Mouse (Mus musculus) midbrain, embryonic 14.5 days (tissue): Measurements from ENCODE around the gene Gm48551. TPM values are rescaled to one million over a fixed set of nuclear protein-coding genes. Genes with fewer than 3 reads are reported as not detected.
A peak's percentile ranks its signal among the peaks of the same experiment; 100 is the strongest.

ENCODE experiments used
- ATAC-seq: fragments of 200-750 bp; cut with Nextera tagmentation; 2 replicates; pipeline ENCODE4 v1.8.0; 2017; ENCODE audit warnings: moderate number of reproducible peaks, moderate library complexity; ENCODE audit not compliant: low FRiP score, low TSS enrichment
- DNase-seq: peaks from one replicate; pipeline ENCODE4 v3.0.0-alpha.2; 2015
- H3K27ac ChIP-seq: fragments of 300-500 bp; sonication (generic); replicated peaks from 2 replicates; pipeline ENCODE4 v1.5.1; 2014; ENCODE audit warnings: mild to moderate bottlenecking, low read depth, low read length, moderate library complexity
- H3K27me3 ChIP-seq: fragments of 300-500 bp; sonication (generic); 2 replicates; pipeline ENCODE4 v1.6.1; 2014; ENCODE audit warnings: low read length, control low read depth, mixed read lengths; ENCODE audit not compliant: control insufficient read depth, insufficient read depth
- H3K36me3 ChIP-seq: fragments of 300-500 bp; sonication (generic); 2 replicates; pipeline ENCODE4 v1.6.1; 2014; ENCODE audit warnings: low read length, control low read depth; ENCODE audit not compliant: control insufficient read depth, insufficient read depth
- H3K4me1 ChIP-seq: fragments of 300-500 bp; sonication (generic); 2 replicates; pipeline ENCODE4 v1.6.1; 2014; ENCODE audit warnings: mild to moderate bottlenecking, antibody characterized with exemption, low read length, control low read depth; ENCODE audit not compliant: control insufficient read depth, insufficient read depth
- H3K4me2 ChIP-seq: fragments of 300-500 bp; sonication (generic); 2 replicates; pipeline ENCODE4 v1.6.1; 2014; ENCODE audit warnings: mild to moderate bottlenecking, low read length, moderate library complexity
- H3K4me3 ChIP-seq: fragments of 300-500 bp; sonication (generic); replicated peaks from 2 replicates; pipeline ENCODE4 v1.5.1; 2014; ENCODE audit warnings: low read depth, low read length
- H3K9ac ChIP-seq: fragments of 300-500 bp; sonication (generic); replicated peaks from 2 replicates; pipeline ENCODE4 v1.6.1; 2014; ENCODE audit warnings: mild to moderate bottlenecking, low read length, moderate library complexity
- H3K9me3 ChIP-seq: fragments of 300-500 bp; sonication (generic); 2 replicates; pipeline ENCODE4 v1.6.1; 2016; ENCODE audit warnings: low read length, control low read depth, mixed read lengths; ENCODE audit not compliant: control insufficient read depth
- WGBS: fragments of 180-500 bp; shearing (Covaris S2); extraction: QIAGEN DNeasy Blood & Tissue Kit; methylation state at CpG from one replicate; pipeline ENCODE4 v1.1.7; 2014; 5-methylcytosine and 5-hydroxymethylcytosine counted together
- polyA plus RNA-seq: library from polyadenylated mRNA; unstranded; fragments of >200 nt; fragmentation: Nextera tagmentation; extraction: Ambion mirVana; gene quantifications from 2 replicates; pipeline ENCODE4 v1.2.1, GENCODE M21; 2014

Gene Gm48551
- polyA plus RNA-seq, 1 experiment from 2014 or later: 4.5 TPM

DNA sequence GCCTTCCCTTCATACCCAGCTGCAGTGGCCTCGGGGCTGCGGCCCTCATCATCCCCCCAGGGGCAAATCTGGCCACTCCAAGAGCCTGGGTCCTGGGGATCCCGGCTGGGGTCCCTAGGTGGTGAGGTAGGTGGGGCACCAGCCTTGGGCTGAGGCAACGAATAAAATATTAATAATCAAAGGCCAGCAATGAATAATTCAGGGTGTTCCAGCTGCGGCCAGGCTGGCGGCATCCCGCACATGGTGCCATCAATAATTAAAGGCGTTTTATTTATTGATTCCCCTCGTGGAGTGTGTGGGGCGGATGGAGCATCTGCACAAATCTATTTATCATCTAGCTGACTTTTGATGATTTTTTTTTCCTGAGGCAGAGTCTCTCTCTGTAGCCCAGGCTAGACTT lies 19.2 kb downstream of the Gm48551 start:
- ATAC-seq (peak; percentile 21; the same call in 1 of the 2 replicates), DNase-seq (peak; percentile 68)
- Histone ChIP-seq H3K27ac (peak overlapping the region; percentile 80), H3K4me2 (no peak overlapping the region), H3K9me3 (no peaks in the 10 kb centered on the region), H3K9ac (no peak overlapping the region), H3K27me3 (peaks cover 16% of the 10 kb centered on the region; the same call in 1 of the 2 replicates), H3K4me1 (peaks cover 44% of the 10 kb centered on the region), H3K4me3 (no peak overlapping the region), H3K36me3 (peaks cover 49% of the 10 kb centered on the region)
- WGBS: 36% methylated on average over 10 of the region's 10 CpGs

DNA sequence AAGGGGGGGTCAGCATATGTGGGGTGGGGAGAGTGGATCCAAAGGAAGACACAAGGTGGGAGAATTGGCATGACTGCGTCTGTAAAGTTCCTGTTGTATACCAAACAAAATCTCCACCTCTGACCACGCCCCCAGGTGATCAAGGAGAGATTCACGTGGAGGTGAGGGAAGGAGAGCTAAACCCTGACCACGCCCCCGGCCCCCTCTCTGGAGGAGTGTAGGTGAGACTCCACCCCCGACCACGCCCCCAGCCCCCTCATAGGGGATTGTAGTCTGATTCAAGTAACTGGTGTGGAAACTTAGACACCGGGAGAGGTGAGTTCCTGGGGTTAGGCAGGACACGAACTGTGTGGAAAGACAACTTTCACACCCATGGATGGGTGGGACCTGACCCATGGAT lies 19.8 kb downstream of the Gm48551 start:
- H3K4me3 ChIP-seq: no peak overlapping the region
- H3K9ac ChIP-seq: no peak overlapping the region
- 0 out of 2 replicates have a peak overlapping the region, but pooled peaks have one; percentile 5 for H3K27ac ChIP-seq
- H3K4me1 ChIP-seq: peaks cover 44% of the 10 kb centered on the region
- no peak overlapping the region for H3K4me2 ChIP-seq
- no peak for DNase-seq
- peaks cover 49% of the 10 kb centered on the region for H3K36me3 ChIP-seq
- 29% methylated on average over 9 of the region's 9 CpGs for WGBS
- no peak for ATAC-seq
- peaks cover 18% of the 10 kb centered on the region; the same call in 1 of the 2 replicates for H3K27me3 ChIP-seq
- no peaks in the 10 kb centered on the region for H3K9me3 ChIP-seq

GRCm38 (mm10) chr10:81404720-81405119 lies 20.5 kb downstream of the Gm48551 start:
- WGBS: 68% methylated on average over 18 of the region's 18 CpGs
- Histone ChIP-seq H3K4me1 (peaks cover 44% of the 10 kb centered on the region), H3K4me3 (no peak overlapping the region), H3K9me3 (no peaks in the 10 kb centered on the region), H3K9ac (no peak overlapping the region), H3K4me2 (no peak overlapping the region), H3K27ac (no peak overlapping the region), H3K36me3 (peaks cover 43% of the 10 kb centered on the region), H3K27me3 (peaks cover 18% of the 10 kb centered on the region; the same call in 1 of the 2 replicates)
- DNase-seq (no peak), ATAC-seq (no peak)

- Histone ChIP-seq H3K4me3 (no peak overlapping the region), H3K27ac (no peak overlapping the region), H3K4me1 (peaks cover 44% of the 10 kb centered on the region), H3K27me3 (peaks cover 18% of the 10 kb centered on the region; the same call in 1 of the 2 replicates), H3K9me3 (no peaks in the 10 kb centered on the region), H3K36me3 (peaks cover 35% of the 10 kb centered on the region), H3K9ac (no peak overlapping the region), H3K4me2 (no peak overlapping the region)
- 49% methylated on average over 13 of the region's 13 CpGs for WGBS
- DNase-seq (peak; percentile 58), ATAC-seq (no peak)
These were observed 21.4 kb downstream of the Gm48551 start for GRCm38 (mm10) chr10:81405588-81406201.

- 22% methylated on average over 24 of the region's 24 CpGs for WGBS
- Histone ChIP-seq H3K4me2 (peak overlapping the region; percentile 34), H3K9me3 (no peaks in the 10 kb centered on the region), H3K4me1 (peaks cover 37% of the 10 kb centered on the region), H3K9ac (no peak overlapping the region), H3K4me3 (no peak overlapping the region), H3K27ac (no peak overlapping the region), H3K36me3 (peaks cover 35% of the 10 kb centered on the region), H3K27me3 (peaks cover 18% of the 10 kb centered on the region; the same call in 1 of the 2 replicates)
- DNase-seq: no peak
- no peak for ATAC-seq
These were observed 22.5 kb downstream of the Gm48551 start for GRCm38 (mm10) chr10:81406504-81407440.

DNA sequence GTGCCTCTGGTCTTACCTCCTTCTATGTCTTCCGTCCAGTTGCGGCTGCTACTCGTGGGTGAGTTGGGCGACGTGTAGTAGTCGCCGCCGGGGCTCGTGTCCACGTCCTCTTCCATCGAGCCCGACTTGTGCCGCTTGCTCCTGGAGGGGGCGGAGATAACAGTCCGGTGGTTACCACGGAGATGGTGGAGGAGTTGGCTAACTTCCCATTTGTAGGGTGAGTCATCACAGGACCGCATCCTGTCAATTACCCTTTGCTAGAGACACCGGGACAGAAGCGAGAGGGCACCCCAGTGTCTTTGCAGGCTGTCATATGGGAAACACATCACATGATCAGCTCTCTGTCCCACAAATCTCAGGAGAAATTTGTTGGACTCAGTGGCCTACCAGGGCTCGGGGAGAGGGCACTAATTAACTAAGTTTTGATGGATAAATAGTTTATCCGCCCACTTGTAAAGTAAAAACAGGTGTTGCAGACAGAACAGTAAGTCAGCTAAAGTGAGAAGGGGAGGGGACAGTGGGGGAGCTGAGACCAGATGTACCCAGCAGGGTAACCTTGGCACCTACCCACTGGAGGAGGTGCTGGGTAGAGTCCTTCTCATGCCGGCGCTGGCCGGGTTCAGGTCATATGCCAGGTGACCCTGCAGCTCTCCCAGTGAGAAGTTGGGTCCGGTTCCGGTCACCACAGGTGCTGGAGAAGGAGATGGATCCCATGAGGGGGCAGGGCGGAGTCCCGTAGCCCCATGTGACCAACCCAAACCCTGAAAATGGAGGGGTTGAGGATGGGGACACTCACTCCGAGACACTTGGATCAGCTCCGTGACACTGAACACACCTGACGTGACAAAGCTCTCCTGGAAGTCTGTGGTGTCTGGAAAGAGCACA lies 23.5 kb downstream of the Gm48551 start:
- DNase-seq (peak; percentile 75), ATAC-seq (no peak)
- H3K36me3 ChIP-seq: peaks cover 35% of the 10 kb centered on the region
- no peak overlapping the region for H3K27ac ChIP-seq
- 0 out of 2 replicates have a peak overlapping the region, but pooled peaks have one; percentile 2 for H3K4me3 ChIP-seq
- peaks cover 18% of the 10 kb centered on the region; the same call in 1 of the 2 replicates for H3K27me3 ChIP-seq
- H3K4me1 ChIP-seq: peaks cover 29% of the 10 kb centered on the region
- H3K9ac ChIP-seq: no peak overlapping the region
- 26% methylated on average over 31 of the region's 31 CpGs for WGBS
- H3K9me3 ChIP-seq: no peaks in the 10 kb centered on the region
- H3K4me2 ChIP-seq: peak overlapping the region; percentile 34

DNA sequence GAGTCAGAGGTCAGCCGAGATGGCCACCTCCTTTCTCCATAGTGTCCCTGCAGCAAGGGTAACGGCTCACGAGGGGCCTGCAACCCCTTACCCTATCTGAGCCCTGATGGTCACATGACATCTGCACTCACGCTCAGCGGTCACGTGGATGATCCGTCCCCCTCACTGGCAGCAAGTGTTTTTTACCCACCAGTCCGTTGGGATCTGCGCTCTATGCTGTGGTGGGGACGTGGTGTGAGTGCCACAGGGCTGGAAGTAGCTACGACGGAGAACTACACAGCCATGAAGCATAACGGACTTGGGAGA lies 24.1 kb downstream of the Gm48551 start:
- Histone ChIP-seq H3K4me1 (peaks cover 23% of the 10 kb centered on the region), H3K4me2 (no peak overlapping the region), H3K36me3 (peaks cover 35% of the 10 kb centered on the region), H3K9ac (no peak overlapping the region), H3K9me3 (no peaks in the 10 kb centered on the region), H3K27ac (no peak overlapping the region), H3K4me3 (no peak overlapping the region), H3K27me3 (peaks cover 18% of the 10 kb centered on the region; the same call in 1 of the 2 replicates)
- 39% methylated on average over 13 of the region's 13 CpGs for WGBS
- ATAC-seq: no peak
- no peak for DNase-seq

DNA sequence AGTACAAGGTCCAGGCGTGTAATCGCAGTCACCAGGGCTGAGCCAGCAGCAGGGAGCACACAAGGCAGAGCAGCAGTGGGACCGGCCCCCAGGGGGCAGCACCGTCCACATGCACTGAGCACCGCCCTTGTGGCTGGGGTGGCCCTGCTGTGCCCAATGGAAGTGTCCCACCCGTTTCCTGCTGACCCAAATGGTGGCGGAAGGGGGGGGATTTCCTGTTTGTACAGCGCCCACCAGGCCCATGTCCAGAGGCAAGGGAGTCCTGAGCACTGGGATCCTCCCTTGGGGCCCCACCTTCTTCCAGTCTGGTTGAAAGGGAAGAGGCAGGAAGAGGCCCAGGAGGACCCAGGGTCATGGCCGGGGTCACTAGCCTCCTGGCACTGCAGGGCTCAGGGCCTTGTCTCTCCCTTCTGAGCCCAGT lies 24.6 kb downstream of the Gm48551 start:
- Histone ChIP-seq H3K4me1 (peaks cover 23% of the 10 kb centered on the region), H3K27ac (no peak overlapping the region), H3K9ac (no peak overlapping the region), H3K36me3 (peaks cover 33% of the 10 kb centered on the region), H3K4me2 (no peak overlapping the region), H3K9me3 (no peaks in the 10 kb centered on the region), H3K27me3 (peaks cover 18% of the 10 kb centered on the region; the same call in 1 of the 2 replicates), H3K4me3 (no peak overlapping the region)
- ATAC-seq (no peak), DNase-seq (peak; percentile 73)
- 21% methylated on average over 9 of the region's 9 CpGs for WGBS
